Comparison of ENCODE assay signal across 13 mouse cellular contexts in the genomic region with DNA sequence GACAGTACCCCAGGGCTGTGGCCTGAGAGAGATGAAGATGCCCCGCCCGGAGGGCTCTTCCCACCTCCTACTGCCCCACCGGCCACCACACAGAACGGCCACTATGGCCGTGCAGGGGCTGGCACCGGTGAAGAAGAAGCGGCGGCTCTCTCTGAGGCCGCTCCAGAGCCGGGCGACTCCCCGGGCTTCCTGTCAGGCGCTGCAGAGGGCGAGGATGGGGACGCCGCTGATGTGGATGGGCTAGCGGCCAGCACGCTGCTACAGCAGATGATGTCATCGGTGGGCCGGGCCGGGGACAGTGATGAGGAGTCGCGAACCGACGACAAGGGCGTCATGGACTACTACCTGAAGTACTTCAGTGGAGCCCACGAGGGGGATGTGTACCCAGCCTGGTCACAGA. TPM values are rescaled to one million over a fixed set of nuclear protein-coding genes. Genes with fewer than 3 reads are reported as not detected.
DNase-seq lines count a peak whose midpoint lies in the region; ATAC-seq lines count a peak whose summit lies in the region.
"Had no signal": no experiment of that assay in that cellular context is flagged by ENCODE, and none has a peak within 500 bp of the region (broad histone marks: within the 10 kb centered on the region; RNA-seq: fewer than 3 reads in every experiment).

No protein-coding gene starts in this region.

- H3K4me3 ChIP-seq in limb, embryonic 10.5 days = peak overlapping the region; percentile 16
- H3K4me3 ChIP-seq: neural tube, embryonic 15.5 days had no signal

- H3K27me3 ChIP-seq in limb, embryonic 10.5 days (ENCODE audit: low read depth, poor library complexity, severe bottlenecking) = no peaks in the 10 kb centered on the region
- H3K27me3 ChIP-seq: neural tube, embryonic 15.5 days had no signal

- H3K27ac ChIP-seq in limb, embryonic 10.5 days = no peak overlapping the region
- H3K27ac ChIP-seq: liver, embryonic 14.5 days; neural tube, embryonic 15.5 days had no signal

- no peaks in the 10 kb centered on the region for H3K9me3 ChIP-seq in limb, embryonic 10.5 days (replicated peaks)
- H3K9me3 ChIP-seq: neural tube, embryonic 15.5 days had no signal

- peaks cover 47% of the 10 kb centered on the region for H3K4me1 ChIP-seq in limb, embryonic 10.5 days

- DNase-seq in cerebellum, adult 11-12 months = peak; percentile 59
- DNase-seq in kidney, postnatal 14 days = peak; percentile 48
- DNase-seq in kidney, adult 8-10 months = no peak
- peak; percentile 81 for DNase-seq in MN1 (ENCODE audit: low spot score)
- DNase-seq in limb, embryonic 10.5 days (ENCODE audit: low spot score) = no peak
- no peak for DNase-seq in ovary, postnatal 10 days (ENCODE audit: low spot score)
- DNase-seq in testis, postnatal 10 days (ENCODE audit: low spot score) = no peak
- DNase-seq: left cerebral cortex, postnatal 4 days; right cerebral cortex, adult 18-20 months; thymus, adult 18-20 months had no signal

- no peak for ATAC-seq in cerebellum, adult (ENCODE audit: insufficient number of reproducible peaks, low FRiP score, low TSS enrichment)

- 94% methylated on average over 27 of the region's 27 CpGs for WGBS in limb, embryonic 10.5 days

- H3K36me3 ChIP-seq in limb, embryonic 10.5 days = peaks cover 91% of the 10 kb centered on the region

RNA-seq across cellular contexts. Expression of gene Zbtb7a, which starts 9.6 kb away (rescaled TPM):
- polyA plus RNA-seq in limb, embryonic 10.5 days (2016; fragmentation: Nextera tagmentation; extraction: Ambion mirVana) = 9.6 and 11.7 TPM in 2 replicates

RNA-seq across cellular contexts. Expression of gene Pias4, which starts 23.1 kb away (rescaled TPM):
- 73.6 and 73.9 TPM in 2 replicates for polyA plus RNA-seq in limb, embryonic 10.5 days (2016; fragmentation: Nextera tagmentation; extraction: Ambion mirVana)

RNA-seq across cellular contexts. Expression of gene Eef2, which starts 31.8 kb away (rescaled TPM):
- polyA plus RNA-seq in limb, embryonic 10.5 days (2016; fragmentation: Nextera tagmentation; extraction: Ambion mirVana) = 575 and 611 TPM in 2 replicates

RNA-seq across cellular contexts. Expression of gene Dapk3, which starts 38.1 kb away (rescaled TPM):
- polyA plus RNA-seq in limb, embryonic 10.5 days (2016; fragmentation: Nextera tagmentation; extraction: Ambion mirVana) = 46.5 and 52.0 TPM in 2 replicates

RNA-seq across cellular contexts. Expression of gene Map2k2, which starts 39.0 kb away (rescaled TPM):
- polyA plus RNA-seq in limb, embryonic 10.5 days (2016; fragmentation: Nextera tagmentation; extraction: Ambion mirVana) = 244 and 245 TPM in 2 replicates

Comparison
In these comparisons a context has a peak if more than half of its experiments do, and no peak if none do; other contexts are left out.
1. DNase-seq: peak in cerebellum, adult 11-12 months (single experiment), kidney, postnatal 14 days (single experiment) and MN1 (single experiment); none in kidney, adult 8-10 months (0 of 2), limb, embryonic 10.5 days (single experiment), ovary, postnatal 10 days (single experiment) and testis, postnatal 10 days (single experiment).